Mouse (Mus musculus): Measurements from ENCODE around the gene Smco1. TPM values are rescaled to one million over a fixed set of nuclear protein-coding genes. Genes with fewer than 3 reads are reported as not detected.

The Smco1 gene
- total and polyA plus RNA-seq, 3 experiments: not detected

GRCm38 (mm10) chr16:32303046-32303445 lies 31.8 kb downstream of the Smco1 start:
- dilution Hi-C loops (cut with MboI; ENCODE audit: extremely low pct_ligation_motif_present, extremely low pct_unique_long_range_greater_than_20kb, low sequenced_read_pairs) (no loop called here), in situ Hi-C loops (cut with MboI; ENCODE audit: low pct_ligation_motif_present, low pct_unique_long_range_greater_than_20kb, low sequenced_read_pairs) (no loop called here)
- no peak overlapping the region for H3K27ac ChIP-seq (ENCODE audit: insufficient read depth, low read depth)
- DNase-seq (ENCODE audit: extremely low read depth): no peak
- H3K4me1 ChIP-seq (ENCODE audit: control insufficient read depth in 1 of 2, insufficient read depth in 2 of 2): no peaks in the 10 kb centered on the region
- H3K9ac ChIP-seq (ENCODE audit: insufficient read depth, low read depth): no peak overlapping the region
- peaks cover 23 to 57% of the 10 kb centered on the region in 2 experiments for H3K36me3 ChIP-seq (replicated peaks in 1 of 2; ENCODE audit: control insufficient read depth in 1 of 2, insufficient read depth in 1 of 2, low read length in 1 of 2)
- no peak overlapping the region for H3K4me2 ChIP-seq (ENCODE audit: insufficient read depth, low read depth, poor library complexity, severe bottlenecking)
- H3K79me2 ChIP-seq (replicated peaks; ENCODE audit: control insufficient read depth, extremely low read depth, insufficient read depth, poor library complexity, severe bottlenecking): no peaks in the 10 kb centered on the region
- TF ChIP-seq MAFK (IDR thresholded peaks at IDR 0.05; ENCODE audit: insufficient replicate concordance, low read length) (no peak), MAX (IDR thresholded peaks at IDR 0.05; ENCODE audit: low read length) (no peak), NRF1 (IDR thresholded peaks at IDR 0.05; ENCODE audit: low read depth, low read length) (no peak), IRF4 (IDR thresholded peaks at IDR 0.05; ENCODE audit: low read depth, low read length) (no peak), JUN (IDR thresholded peaks at IDR 0.05; ENCODE audit: insufficient read depth, low read depth, low read length) (no peak), POLR2AphosphoS2 (IDR thresholded peaks at IDR 0.05; ENCODE audit: low read depth, low read length) (no peak), E2F4 (IDR thresholded peaks at IDR 0.05; ENCODE audit: insufficient replicate concordance, low read depth, low read length) (no peak), USF2 (conservative IDR thresholded peaks at IDR 0.05; ENCODE audit: low read depth, low read length) (no peak), USF1 (IDR thresholded peaks at IDR 0.05; ENCODE audit: low read depth, low read length) (no peak), SIN3A (IDR thresholded peaks at IDR 0.05; ENCODE audit: low read length) (no peak), SMC3 (IDR thresholded peaks at IDR 0.05; ENCODE audit: low read depth, low read length) (no peak), ZNF384 (IDR thresholded peaks at IDR 0.05; ENCODE audit: low read depth, low read length) (no peak), MXI1 (IDR thresholded peaks at IDR 0.05; ENCODE audit: low read depth, low read length) (no peak), ZC3H11A (IDR thresholded peaks at IDR 0.05; ENCODE audit: low read depth, low read length) (no peak)
- no peaks in the 10 kb centered on the region for H3K9me3 ChIP-seq (replicated peaks; ENCODE audit: low read length)
- H3K27me3 ChIP-seq (replicated peaks): no peaks in the 10 kb centered on the region
- no peak overlapping the region for H3K4me3 ChIP-seq (replicated peaks in 1 of 3; ENCODE audit: low read depth in 2 of 3, low read length in 2 of 3, poor library complexity in 1 of 3)

GRCm38 (mm10) chr16:32303886-32304285 lies 32.6 kb downstream of the Smco1 start:
- Histone ChIP-seq H3K27ac (ENCODE audit: insufficient read depth, low read depth) (no peak overlapping the region), H3K36me3 (replicated peaks in 1 of 2; ENCODE audit: control insufficient read depth in 1 of 2, insufficient read depth in 1 of 2, low read length in 1 of 2) (peaks cover 16 to 49% of the 10 kb centered on the region in 2 experiments), H3K9me3 (replicated peaks; ENCODE audit: low read length) (no peaks in the 10 kb centered on the region), H3K4me1 (ENCODE audit: control insufficient read depth in 1 of 2, insufficient read depth in 2 of 2) (no peaks in the 10 kb centered on the region), H3K27me3 (replicated peaks) (no peaks in the 10 kb centered on the region), H3K9ac (ENCODE audit: insufficient read depth, low read depth) (no peak overlapping the region), H3K79me2 (replicated peaks; ENCODE audit: control insufficient read depth, extremely low read depth, insufficient read depth, poor library complexity, severe bottlenecking) (no peaks in the 10 kb centered on the region), H3K4me3 (replicated peaks in 1 of 3; ENCODE audit: low read depth in 2 of 3, low read length in 2 of 3, poor library complexity in 1 of 3) (no peak overlapping the region), H3K4me2 (ENCODE audit: insufficient read depth, low read depth, poor library complexity, severe bottlenecking) (no peak overlapping the region)
- in situ Hi-C loops (cut with MboI; ENCODE audit: low pct_ligation_motif_present, low pct_unique_long_range_greater_than_20kb, low sequenced_read_pairs): no loop called here
- TF ChIP-seq GABPA (IDR thresholded peaks at IDR 0.05; ENCODE audit: insufficient replicate concordance, low read depth, low read length): no peak
- no peak for TF ChIP-seq KAT2A (IDR thresholded peaks at IDR 0.05; ENCODE audit: insufficient replicate concordance, low read length)
- no peak for TF ChIP-seq USF2 (conservative IDR thresholded peaks at IDR 0.05; ENCODE audit: low read depth, low read length)
- no peak for TF ChIP-seq CTCF (conservative IDR thresholded peaks at IDR 0.05 in 1 of 2, IDR thresholded peaks at IDR 0.05 in 1 of 2; ENCODE audit: low read depth in 2 of 2, low read length in 2 of 2)
- no peak for TF ChIP-seq MYC (IDR thresholded peaks at IDR 0.05; ENCODE audit: low read depth, low read length)
- TF ChIP-seq RCOR1 (conservative IDR thresholded peaks at IDR 0.05; ENCODE audit: low read depth, low read length): no peak
- no peak for DNase-seq (ENCODE audit: extremely low read depth)
- dilution Hi-C loops (cut with MboI; ENCODE audit: extremely low pct_ligation_motif_present, extremely low pct_unique_long_range_greater_than_20kb, low sequenced_read_pairs): no loop called here
